Mouse (Mus musculus) cerebellum, adult 11 months (tissue): ENCODE measurements around the gene Pde2a.
A peak's percentile ranks its signal among the peaks of the same experiment; 100 is the strongest.

Experiments used
- DNase-seq: peaks from one replicate; pipeline ENCODE4 v3.0.0; 2022

The Pde2a gene

GRCm38 (mm10) chr7:101421529-101421928, at the start of gene Pde2a:
Gene Pde2a (plus strand): TSS chr7:101421691.
- DNase-seq, result no peak

DNA sequence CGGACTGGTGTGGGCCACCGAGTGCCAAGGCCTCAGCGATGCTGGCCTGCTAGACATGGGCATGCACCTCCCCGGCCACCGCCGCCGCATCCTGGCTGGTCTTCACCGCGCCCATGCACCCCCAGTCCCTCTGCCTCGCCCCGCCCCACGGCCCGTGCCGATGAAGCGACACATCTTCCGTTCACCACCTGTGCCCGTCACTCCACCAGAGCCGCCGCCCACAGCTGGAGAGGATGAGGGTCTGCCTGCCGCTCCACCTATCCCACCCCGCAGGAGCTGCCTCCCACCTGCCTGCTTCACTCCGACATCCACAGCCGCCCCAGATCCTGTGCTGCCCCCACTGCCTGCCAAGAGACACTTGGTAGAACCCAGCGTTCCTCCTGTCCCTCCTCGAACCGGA, 48.4 kb upstream of the Pde2a start:
- DNase-seq, result peak; percentile 15

- peak; percentile 42 for DNase-seq
Observed at GRCm38 (mm10) chr7:101374155-101374554, 47.3 kb upstream of the Pde2a start.

DNA sequence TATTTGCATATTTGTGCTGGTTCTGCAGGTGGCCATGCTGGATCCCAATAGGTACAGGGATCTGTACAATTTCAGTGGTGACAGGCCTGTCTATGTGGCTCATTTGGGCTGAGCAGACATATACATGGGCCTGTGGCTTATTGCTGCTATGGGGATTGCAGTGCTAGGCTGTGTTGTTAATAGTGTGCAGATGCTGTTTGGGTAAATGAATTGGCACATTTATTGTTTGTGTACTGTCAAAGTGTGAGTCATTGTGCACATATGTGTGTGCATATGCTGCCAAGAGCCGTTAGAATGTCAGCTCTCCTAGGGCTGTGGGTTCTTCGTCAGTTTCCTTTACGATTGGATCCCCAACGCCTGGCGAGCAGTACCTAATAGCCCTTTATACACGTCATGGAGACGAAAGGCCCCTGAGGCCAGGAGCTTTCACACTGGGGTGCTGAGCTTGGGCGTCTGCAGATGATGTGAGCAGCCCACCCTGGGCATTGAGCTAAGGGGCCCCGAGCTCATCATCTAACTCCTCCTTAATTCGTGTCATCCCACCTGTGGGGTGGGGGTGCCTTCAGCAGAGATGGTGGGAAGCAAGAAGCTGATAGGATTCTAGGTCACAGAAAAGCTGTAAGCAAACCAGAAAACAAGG, 44.7 kb upstream of the Pde2a start:
- DNase-seq, result no peak

GRCm38 (mm10) chr7:101377741-101378262, 43.7 kb upstream of the Pde2a start:
- no peak for DNase-seq

DNA sequence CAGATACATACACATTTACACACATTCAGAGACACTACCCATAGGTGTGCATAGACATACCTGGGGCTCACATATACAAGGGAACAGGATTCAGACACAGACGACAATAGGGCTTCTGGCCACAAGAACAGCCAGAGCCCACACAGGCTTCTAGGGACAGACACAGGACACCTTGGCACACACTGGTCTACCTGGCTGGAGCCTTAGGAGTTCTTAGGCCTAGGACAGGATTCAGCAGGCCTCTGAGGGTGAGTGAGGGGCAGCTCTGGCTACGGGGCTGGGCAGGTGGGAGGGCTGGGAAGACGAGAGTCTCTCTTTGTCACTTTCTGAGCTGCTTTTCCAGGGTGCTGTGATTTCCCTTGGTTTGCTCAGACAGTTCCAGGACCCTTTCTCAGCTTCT, 43.2 kb upstream of the Pde2a start:
- no peak for DNase-seq

GRCm38 (mm10) chr7:101378796-101379465, 42.6 kb upstream of the Pde2a start:
- DNase-seq, result no peak

DNA sequence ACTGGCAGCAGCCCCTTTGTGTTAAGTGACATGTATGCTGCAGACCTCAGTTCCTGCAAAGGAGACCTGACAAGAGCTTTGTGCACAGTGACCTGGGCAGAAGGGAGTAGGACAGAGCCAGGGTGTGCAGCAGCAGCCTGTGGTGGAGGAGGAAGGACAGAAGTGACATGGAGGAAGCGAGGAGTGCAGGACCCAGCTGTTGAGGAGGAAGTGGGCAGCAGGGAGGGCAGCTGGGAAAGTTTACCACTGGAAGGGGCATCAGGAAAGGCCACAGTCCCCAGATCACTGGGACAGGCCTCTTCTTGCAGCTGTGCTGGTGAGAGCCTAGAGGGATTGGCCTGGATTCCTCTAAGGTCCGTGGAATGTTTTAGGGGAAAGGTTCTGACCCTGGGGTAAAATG, 41.8 kb upstream of the Pde2a start:
- DNase-seq, result no peak

- DNase-seq, result no peak
Observed at GRCm38 (mm10) chr7:101381512-101381911, 40.0 kb upstream of the Pde2a start.

DNA sequence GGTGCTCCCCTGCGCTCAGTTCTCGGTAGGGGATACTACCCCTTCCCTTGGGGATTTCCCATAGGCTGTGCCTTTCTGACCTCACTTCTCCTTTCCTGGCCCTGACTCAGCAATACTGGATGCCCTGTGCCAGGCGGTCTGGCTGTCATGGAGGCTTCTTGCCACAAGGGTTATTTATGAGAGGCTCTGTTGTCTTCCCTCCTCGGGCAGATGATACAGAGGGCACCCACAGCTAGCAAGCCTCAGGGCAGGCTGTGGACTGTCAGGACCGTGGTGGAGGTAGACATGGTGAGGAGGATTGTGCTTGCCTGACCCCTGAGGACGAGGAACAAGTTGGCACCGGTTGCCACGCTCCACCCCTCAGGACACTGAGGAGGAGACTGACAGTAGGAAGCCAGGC, 39.1 kb upstream of the Pde2a start:
- no peak for DNase-seq

DNA sequence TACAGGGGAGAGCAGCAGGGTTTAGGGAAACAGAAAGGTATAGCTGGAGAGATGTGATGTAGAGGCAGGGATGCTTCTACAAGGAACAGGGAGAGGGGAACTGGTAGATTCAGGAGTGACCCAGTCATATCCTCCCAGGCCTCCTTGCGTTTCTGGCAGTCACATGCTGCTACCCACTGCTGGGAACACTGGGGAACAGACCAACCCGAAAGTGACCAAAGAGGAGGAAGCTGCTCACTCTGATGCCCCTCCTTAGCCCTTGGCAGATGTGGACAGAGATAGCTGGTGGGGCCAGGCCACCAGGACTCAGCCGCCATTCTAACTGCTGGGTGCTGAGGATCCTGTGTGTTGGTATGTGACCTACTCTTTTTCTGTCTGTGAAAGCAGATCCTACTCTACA, 37.7 kb upstream of the Pde2a start:
- no peak for DNase-seq

DNA sequence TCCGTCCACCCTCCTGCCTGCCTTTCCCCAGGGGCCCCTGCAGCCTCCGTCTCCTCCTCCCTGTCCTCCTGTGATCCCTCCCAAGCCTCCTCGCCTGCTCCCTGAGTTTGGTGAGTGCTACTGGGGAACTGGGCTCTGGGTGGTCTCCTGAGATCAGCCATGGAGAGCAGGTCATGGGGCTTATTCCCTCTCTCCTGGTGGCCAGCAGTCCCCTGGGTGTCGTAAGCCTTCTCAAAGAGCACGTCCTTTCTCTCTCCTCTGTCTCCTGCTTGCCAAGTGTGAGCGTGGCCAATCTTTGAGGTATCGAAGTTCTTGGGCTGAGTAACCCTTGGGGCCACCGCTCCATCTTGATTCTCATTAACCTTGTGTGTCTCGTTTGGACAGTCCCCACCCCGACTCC, 36.6 kb upstream of the Pde2a start:
- DNase-seq, result no peak

DNA sequence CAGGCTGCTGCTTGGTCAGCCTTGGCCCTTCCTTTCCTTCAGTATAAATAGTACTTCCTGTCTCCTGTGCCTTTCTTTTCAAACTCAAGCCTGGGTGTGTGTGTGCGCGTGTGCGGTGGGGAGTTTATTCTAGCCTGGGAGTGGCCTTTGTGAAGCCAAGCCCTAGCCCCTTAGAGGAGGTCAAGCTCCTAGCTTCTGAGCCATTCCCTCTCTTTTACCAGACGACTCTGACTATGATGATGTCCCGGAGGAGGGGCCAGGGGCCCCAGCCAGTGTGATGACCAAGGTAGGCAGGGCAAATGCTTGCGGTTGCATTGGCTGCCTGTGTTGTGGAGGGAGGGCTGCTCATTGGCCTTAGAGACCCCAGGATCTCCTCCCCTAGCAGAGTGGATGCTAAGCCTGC, 36.2 kb upstream of the Pde2a start:
- DNase-seq, result no peak

DNA sequence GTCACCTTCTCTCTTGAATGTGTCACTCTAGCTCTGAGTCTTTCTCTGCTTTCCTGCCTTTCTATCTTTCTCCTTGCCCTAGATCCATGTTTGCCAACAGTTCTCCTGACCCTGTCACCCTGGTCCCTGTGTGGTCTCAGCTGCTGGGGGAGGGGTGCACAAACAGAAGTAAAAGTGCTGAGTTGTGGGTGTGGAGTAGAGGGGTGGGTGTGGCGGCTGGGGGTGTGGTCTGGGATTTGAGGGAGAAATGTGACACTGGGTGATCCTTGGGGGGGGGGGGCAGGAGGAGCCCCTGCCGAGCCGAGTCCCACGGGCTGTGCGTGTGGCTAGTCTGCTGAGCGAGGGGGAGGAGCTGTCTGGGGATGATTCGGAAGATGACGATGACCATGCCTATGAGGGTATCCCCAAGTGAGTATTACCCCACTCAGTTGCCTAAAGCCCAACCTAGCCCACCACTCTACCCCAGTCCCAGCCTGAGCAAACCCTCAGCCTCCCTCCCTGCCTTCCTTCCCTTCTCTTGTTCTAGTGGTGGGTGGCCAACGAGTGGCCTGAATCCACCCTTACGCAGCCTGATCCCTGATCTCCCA, 35.5 kb upstream of the Pde2a start:
- no peak for DNase-seq

DNA sequence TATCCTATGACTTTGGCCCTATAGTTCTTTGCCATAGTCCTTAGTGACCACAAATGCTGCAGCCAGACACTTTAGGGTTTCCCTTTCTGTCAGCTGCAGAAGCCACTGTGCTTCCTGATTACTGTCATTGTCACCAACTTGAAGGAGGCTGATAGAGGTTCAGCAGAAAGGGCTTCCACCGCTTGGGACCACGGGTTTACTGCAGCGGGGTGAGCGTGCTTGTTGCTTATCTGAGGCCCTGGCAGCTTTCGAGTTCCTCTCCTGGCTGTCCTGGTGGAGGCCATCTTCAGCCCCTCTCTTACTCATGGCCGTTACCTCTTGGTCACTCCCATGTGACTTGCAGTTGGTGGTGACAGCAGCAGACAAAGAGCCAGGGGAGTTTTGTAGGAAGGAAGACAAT, 32.2 kb upstream of the Pde2a start:
- DNase-seq, result no peak

GRCm38 (mm10) chr7:101391909-101392479, 29.5 kb upstream of the Pde2a start:
- no peak for DNase-seq

- no peak for DNase-seq
Observed at GRCm38 (mm10) chr7:101393015-101393414, 28.5 kb upstream of the Pde2a start.

- DNase-seq, result no peak
Observed at GRCm38 (mm10) chr7:101393694-101394504, 27.6 kb upstream of the Pde2a start.

- DNase-seq, result no peak
Observed at GRCm38 (mm10) chr7:101394569-101394968, 26.9 kb upstream of the Pde2a start.

DNA sequence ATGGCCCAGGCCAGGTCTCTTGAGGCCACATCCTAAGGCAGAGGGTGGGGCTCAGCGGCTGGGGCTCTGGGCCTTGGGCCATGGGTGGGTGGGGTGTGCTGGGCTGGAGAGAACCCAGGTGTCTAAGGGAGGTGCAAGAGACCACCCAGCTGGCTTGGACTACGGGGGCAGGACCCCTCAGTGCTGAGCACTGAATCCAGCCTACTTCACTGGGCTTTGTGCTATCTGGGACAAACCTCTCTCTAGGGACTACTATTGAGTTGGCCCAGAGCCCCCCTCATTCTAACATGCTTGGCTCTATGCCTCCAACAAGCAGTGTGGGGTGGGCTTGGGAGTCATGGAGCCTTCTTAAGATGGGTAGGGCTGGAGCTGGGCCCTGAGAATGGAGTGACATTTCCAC, 26.0 kb upstream of the Pde2a start:
- DNase-seq, result no peak

DNA sequence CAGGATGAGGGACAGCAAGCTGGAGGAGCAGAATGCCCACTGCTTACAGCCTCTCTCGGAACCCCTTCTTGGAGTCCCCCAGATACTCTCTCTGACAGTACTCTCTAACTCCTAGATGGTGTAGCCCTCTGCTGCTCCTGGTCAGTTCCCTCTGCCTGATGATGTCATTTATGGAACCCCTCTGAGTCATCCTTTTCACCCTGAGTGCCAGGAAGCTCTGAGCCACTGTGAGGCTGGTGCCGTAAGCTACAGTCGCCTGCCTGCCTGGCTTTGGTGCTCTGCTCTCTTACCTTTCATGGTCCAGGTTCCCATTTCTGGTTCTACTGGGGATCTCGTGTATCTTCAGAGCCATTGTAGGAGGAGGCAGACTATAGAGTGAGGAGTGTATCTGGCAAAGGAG, 24.3 kb upstream of the Pde2a start:
- DNase-seq, result no peak

DNA sequence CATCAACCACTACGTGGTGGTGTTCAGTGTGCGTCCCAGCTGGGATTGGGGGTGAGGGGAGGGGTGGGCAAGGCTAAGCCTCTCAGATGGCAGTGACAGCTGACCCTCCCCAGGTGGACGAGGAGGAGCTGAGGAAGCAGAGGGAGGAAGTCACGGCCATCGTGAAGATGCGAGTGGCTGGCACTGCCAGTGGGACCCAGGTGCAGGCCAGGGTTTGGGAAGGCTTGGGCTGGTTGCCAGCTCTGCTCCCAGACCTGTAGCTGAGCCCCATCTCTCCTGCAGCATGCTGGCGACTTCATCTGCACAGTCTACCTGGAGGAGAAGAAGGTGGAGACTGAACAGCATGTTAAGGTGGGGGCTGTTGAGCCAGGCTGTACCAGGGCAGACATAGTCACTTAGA, 20.0 kb upstream of the Pde2a start:
- DNase-seq, result no peak

- DNase-seq, result no peak
Observed at GRCm38 (mm10) chr7:101403831-101404230, 17.7 kb upstream of the Pde2a start.
